Mouse (Mus musculus) kidney, embryonic 15.5 days (tissue): ENCODE measurements around the gene Aamdc. TPM values are rescaled to one million over a fixed set of nuclear protein-coding genes. Genes with fewer than 3 reads are reported as not detected.
A peak's percentile ranks its signal among the peaks of the same experiment; 100 is the strongest.

Experiments used
- ATAC-seq: fragments of 200-750 bp; cut with Nextera tagmentation; replicated peaks from 2 replicates; pipeline ENCODE4 v1.8.0; 2017; ENCODE audit warnings: moderate TSS enrichment; ENCODE audit not compliant: low FRiP score
- H3K27ac ChIP-seq: fragments of 300-500 bp; sonication (generic); 2 replicates; pipeline ENCODE4 v1.5.1; 2015; ENCODE audit warnings: mild to moderate bottlenecking, inconsistent platforms
- H3K27me3 ChIP-seq: fragments of 300-500 bp; sonication (generic); 2 replicates; pipeline ENCODE4 v1.6.1; 2015; ENCODE audit warnings: inconsistent platforms
- H3K36me3 ChIP-seq: fragments of 300-500 bp; sonication (generic); 2 replicates; pipeline ENCODE4 v1.6.1; 2015; ENCODE audit warnings: inconsistent platforms
- H3K4me1 ChIP-seq: fragments of 300-500 bp; sonication (generic); 2 replicates; pipeline ENCODE4 v1.6.1; 2015; ENCODE audit warnings: inconsistent platforms
- H3K4me2 ChIP-seq: fragments of 300-500 bp; sonication (generic); 2 replicates; pipeline ENCODE4 v1.6.1; 2015; ENCODE audit warnings: moderate library complexity, mild to moderate bottlenecking, inconsistent platforms
- H3K4me3 ChIP-seq: fragments of 300-500 bp; sonication (generic); replicated peaks from 2 replicates; pipeline ENCODE4 v1.5.1; 2015; ENCODE audit warnings: mild to moderate bottlenecking, inconsistent platforms
- H3K9ac ChIP-seq: fragments of 300-500 bp; sonication (generic); 2 replicates; pipeline ENCODE4 v1.6.1; 2015; ENCODE audit warnings: mild to moderate bottlenecking, inconsistent platforms
- H3K9me3 ChIP-seq: fragments of 300-500 bp; sonication (generic); replicated peaks from 2 replicates; pipeline ENCODE4 v1.6.1; 2016; ENCODE audit warnings: inconsistent platforms
- WGBS: fragments of 180-500 bp; shearing (Covaris S2); methylation state at CpG from one replicate; pipeline ENCODE4 v1.1.7; 2015; ENCODE audit warnings: mixed read lengths; 5-methylcytosine and 5-hydroxymethylcytosine counted together
- polyA plus RNA-seq: library from polyadenylated mRNA; unstranded; fragments of >200 nt; fragmentation: Nextera tagmentation; extraction: Ambion mirVana; gene quantifications from 2 replicates; pipeline ENCODE4 v1.2.1, GENCODE M21; 2015

Gene Aamdc
- polyA plus RNA-seq, result 45.9 and 51.7 TPM in 2 replicates

DNA sequence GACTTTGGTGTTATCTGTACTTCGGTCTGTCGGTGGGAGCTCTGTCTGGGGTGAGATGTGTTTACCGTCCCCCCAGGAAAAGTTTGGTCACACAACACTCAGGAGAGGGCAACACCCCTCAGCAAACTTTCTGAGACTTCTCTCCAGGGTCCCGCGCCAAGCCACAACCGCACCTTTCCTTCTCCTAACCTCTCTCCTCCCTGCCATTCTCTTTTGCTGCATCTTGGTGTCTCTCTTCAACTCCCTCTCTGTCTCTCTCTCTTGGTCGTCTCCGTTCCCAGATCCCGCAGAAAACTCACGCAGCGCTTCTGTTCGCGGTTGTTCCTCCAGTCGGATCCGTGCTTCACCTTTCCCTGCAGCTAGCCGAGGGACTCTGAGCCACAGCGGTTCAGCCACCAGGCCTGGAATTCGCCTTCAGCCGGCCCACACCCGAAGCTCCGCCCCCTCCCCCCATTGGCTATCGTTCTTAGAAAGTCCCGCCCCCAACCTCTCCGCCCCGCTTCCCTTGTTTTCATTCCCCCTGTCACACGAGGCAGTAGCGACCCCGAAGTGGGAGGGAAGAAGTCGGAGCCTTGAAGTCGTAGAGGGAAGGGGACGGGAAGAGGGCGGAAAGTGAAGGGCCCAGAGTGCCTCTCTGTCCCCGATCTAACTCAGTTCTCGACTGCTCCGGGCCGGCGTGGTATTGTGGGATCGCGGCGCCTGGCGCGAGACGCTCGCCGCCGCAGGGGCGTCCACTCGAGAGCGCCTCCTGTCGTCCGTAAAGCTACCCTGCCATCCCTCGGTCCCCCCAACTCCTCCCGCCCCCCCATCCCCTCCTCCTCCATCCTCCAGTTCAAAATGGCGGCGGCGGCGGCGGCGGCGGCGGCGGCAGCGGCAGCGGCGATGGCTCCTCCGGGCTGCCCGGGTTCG lies at the start of gene Aamdc, which contains the start of gene Rsf1:
Gene Aamdc (minus strand): TSS at position 431 of the 909 bp plus-strand sequence.
Gene Rsf1 (plus strand): TSS at position 823 of the 909 bp plus-strand sequence.
- Histone ChIP-seq H3K4me2 (peak within 1 kb of the TSS; percentile 77), H3K27ac (peak within 1 kb of the TSS; percentile 99), H3K9ac (peak within 1 kb of the TSS; percentile 100), H3K9me3 (no peaks in the 10 kb centered on the region), H3K36me3 (0 out of 2 replicates have a peak, but pooled peaks cover 4% of the 10 kb centered on the region), H3K4me3 (peak within 1 kb of the TSS; percentile 91), H3K4me1 (peaks cover 16% of the 10 kb centered on the region), H3K27me3 (no peaks in the 10 kb centered on the region)
- WGBS, result under 1% methylated on average over 67 of the region's 68 CpGs
- peak; percentile 97 for ATAC-seq

DNA sequence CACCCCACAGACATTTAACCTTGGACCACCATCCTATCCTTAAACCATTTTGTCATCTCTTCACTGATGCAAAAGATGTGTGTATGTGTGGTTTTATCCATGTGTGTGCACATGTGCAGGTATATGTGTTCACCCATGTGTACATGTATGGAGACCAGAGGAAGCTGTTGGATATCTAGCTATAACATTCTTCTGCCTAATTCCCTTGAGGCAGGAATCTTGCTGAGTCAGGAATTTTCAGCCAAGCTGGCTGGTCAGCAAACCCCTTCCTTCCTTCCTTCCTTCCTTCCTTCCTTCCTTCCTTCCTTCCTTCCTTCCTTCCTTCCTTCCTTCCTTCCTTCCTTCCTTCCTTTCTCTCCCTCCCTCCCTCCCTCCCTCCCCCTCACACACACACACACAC lies 44.1 kb upstream of the Aamdc start:
- Histone ChIP-seq H3K27me3 (no peaks in the 10 kb centered on the region), H3K9me3 (no peaks in the 10 kb centered on the region), H3K4me3 (no peak overlapping the region), H3K4me2 (no peak overlapping the region), H3K27ac (no peak overlapping the region), H3K4me1 (0 out of 2 replicates have a peak, but pooled peaks cover 3% of the 10 kb centered on the region), H3K36me3 (peaks cover 7% of the 10 kb centered on the region; the same call in 1 of the 2 replicates), H3K9ac (no peak overlapping the region)
- ATAC-seq, result no peak

DNA sequence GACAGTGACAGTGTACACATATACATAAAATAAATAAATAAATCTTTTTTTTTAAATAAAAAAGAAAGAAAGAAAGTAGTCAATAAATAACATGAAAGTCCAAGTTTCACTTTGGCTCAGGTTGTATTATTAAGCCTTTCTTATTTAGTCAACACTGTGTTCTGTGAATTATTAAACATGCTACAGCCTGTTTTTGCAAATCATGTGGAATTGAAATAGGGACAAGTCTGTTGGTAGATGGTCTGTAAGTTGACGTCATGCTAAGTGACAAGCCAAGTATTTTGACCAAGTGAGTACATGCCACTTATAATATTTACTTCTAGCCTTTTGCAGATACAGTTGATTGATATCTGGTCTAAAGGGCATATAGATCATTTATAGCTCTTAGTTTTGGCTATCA lies 43.4 kb upstream of the Aamdc start:
- peaks cover 14% of the 10 kb centered on the region for H3K36me3 ChIP-seq
- H3K9ac ChIP-seq, result no peak overlapping the region
- H3K9me3 ChIP-seq, result no peaks in the 10 kb centered on the region
- H3K27me3 ChIP-seq, result no peaks in the 10 kb centered on the region
- H3K27ac ChIP-seq, result no peak overlapping the region
- 0 out of 2 replicates have a peak, but pooled peaks cover 3% of the 10 kb centered on the region for H3K4me1 ChIP-seq
- H3K4me3 ChIP-seq, result no peak overlapping the region
- no peak overlapping the region for H3K4me2 ChIP-seq
- ATAC-seq, result no peak
- WGBS, result 81% methylated on average over 1 of the region's 1 CpGs

DNA sequence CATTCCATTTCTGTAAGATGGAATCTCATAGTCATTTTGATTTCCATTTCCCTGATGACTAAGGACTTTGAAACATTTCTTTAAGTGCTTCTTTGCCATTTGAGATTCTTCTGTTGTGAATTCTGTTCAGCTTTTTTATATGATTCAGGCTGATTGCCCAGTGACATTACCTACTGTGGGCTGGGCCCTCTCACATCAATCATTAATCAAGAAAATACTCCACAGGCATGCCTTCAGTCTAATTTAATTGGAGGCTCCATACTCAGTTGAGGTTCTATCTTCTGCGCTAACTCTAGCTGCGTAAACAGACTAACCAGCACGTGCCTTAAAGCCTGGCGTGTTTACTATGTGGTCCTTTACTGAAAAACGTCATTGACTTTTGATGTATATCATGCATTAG lies 42.0 kb upstream of the Aamdc start:
- Histone ChIP-seq H3K27me3 (no peaks in the 10 kb centered on the region), H3K9ac (no peak overlapping the region), H3K9me3 (no peaks in the 10 kb centered on the region), H3K27ac (no peak overlapping the region), H3K4me2 (no peak overlapping the region), H3K4me3 (no peak overlapping the region), H3K4me1 (0 out of 2 replicates have a peak, but pooled peaks cover 4% of the 10 kb centered on the region), H3K36me3 (peaks cover 17% of the 10 kb centered on the region)
- ATAC-seq, result no peak
- WGBS, result 92% methylated on average over 5 of the region's 5 CpGs

DNA sequence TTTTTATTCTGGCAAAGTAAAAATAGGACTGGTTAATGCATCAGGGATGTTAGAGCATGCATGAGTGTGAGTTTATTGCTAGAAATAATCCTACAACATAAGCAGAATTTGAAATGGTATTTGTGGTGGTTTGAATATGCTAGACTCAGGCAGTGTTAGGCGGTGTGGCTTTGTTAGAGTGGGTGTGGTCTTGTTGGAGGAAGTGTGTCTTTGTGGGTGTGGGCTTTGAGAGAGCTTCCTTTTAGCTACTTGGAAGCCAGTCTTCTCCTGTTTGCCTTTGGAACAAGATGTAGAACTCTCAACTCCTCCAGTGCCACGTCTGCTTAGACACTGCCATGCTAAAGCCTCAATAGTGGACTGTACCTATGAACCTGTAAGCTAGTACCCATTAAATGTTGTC lies 19.3 kb upstream of the Aamdc start:
- no peaks in the 10 kb centered on the region; the same call in 1 of the 2 replicates for H3K36me3 ChIP-seq
- WGBS, result 88% methylated on average over 2 of the region's 2 CpGs
- ATAC-seq, result no peak
- H3K4me3 ChIP-seq, result no peak overlapping the region
- no peaks in the 10 kb centered on the region for H3K4me1 ChIP-seq
- H3K9ac ChIP-seq, result no peak overlapping the region
- H3K4me2 ChIP-seq, result no peak overlapping the region
- no peaks in the 10 kb centered on the region for H3K27me3 ChIP-seq
- no peaks in the 10 kb centered on the region for H3K9me3 ChIP-seq
- H3K27ac ChIP-seq, result no peak overlapping the region

DNA sequence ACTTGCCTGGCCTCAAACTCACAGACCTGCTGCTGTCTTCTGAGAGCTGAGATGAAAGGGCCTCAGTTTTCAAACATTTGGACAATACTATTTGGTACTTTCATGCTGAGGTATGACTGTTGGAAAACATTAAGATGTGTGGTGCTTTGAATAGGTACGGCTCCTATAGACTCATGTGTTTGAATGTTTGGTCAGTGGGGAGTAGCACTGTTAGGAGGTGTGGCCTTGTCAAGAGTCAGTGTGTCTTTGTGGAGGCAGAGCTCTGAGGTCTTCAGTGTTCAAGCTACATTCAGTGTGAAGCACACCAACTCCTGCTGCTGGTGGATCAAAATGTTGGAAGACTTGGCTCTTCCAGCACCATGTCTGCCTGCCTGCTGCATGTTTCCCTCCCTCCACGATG lies 14.2 kb upstream of the Aamdc start:
- Histone ChIP-seq H3K9ac (no peak overlapping the region), H3K36me3 (no peaks in the 10 kb centered on the region; the same call in 1 of the 2 replicates), H3K4me3 (no peak overlapping the region), H3K27ac (no peak overlapping the region), H3K27me3 (no peaks in the 10 kb centered on the region), H3K4me1 (peaks cover 30% of the 10 kb centered on the region), H3K9me3 (no peaks in the 10 kb centered on the region), H3K4me2 (no peak overlapping the region)
- no peak for ATAC-seq
- 88% methylated on average over 2 of the region's 2 CpGs for WGBS

DNA sequence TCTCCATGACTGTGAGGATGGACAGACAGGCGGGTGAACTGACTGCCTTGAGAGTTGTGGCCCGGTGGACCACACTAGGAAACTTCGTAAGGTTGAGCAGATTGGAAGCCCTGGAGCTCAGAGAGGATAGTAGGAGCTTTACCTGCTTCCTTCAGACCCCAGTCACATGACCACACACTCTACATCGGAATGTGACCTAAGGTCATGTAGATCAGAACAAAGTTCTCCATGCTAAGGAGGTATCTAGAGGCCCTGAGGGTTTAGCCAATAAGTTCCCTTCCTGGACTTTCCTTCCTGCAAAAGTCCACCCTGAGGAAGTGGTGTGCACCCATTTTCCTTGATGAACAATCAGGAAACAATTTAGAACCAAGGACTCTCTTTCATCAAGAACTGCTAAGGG lies 13.1 kb upstream of the Aamdc start:
- Histone ChIP-seq H3K27me3 (no peaks in the 10 kb centered on the region), H3K4me2 (no peak overlapping the region), H3K4me1 (peaks cover 30% of the 10 kb centered on the region), H3K4me3 (no peak overlapping the region), H3K36me3 (no peaks in the 10 kb centered on the region; the same call in 1 of the 2 replicates), H3K9ac (no peak overlapping the region), H3K27ac (no peak overlapping the region), H3K9me3 (no peaks in the 10 kb centered on the region)
- ATAC-seq, result no peak
- WGBS, result 96% methylated on average over 4 of the region's 4 CpGs

DNA sequence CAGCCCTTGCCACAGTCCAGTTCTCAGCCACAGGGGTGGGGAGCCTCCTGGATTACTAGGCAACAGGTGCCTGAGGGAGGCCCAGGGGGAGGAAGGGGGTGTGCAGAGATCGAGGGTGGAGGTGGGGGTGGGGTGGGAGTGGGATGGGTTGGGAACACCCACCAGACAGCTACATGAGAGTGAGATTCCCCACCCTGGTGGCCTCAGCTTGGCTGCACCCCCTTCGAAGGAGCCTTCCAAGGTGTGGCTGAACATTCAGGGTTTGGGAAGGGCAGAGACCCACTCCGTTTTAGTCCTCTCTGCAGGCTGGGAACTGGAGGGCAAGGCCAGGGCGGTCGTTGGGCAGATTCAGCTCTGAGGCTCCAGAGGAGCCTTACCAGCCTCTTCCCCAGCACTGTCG lies 12.0 kb upstream of the Aamdc start:
- Histone ChIP-seq H3K4me2 (no peak overlapping the region), H3K27ac (no peak overlapping the region), H3K36me3 (no peaks in the 10 kb centered on the region; the same call in 1 of the 2 replicates), H3K4me1 (peaks cover 30% of the 10 kb centered on the region), H3K4me3 (no peak overlapping the region), H3K27me3 (no peaks in the 10 kb centered on the region), H3K9ac (no peak overlapping the region), H3K9me3 (no peaks in the 10 kb centered on the region)
- 69% methylated on average over 6 of the region's 6 CpGs for WGBS
- 0 out of 2 replicates have a peak, but pooled peaks have one; percentile 17 for ATAC-seq

DNA sequence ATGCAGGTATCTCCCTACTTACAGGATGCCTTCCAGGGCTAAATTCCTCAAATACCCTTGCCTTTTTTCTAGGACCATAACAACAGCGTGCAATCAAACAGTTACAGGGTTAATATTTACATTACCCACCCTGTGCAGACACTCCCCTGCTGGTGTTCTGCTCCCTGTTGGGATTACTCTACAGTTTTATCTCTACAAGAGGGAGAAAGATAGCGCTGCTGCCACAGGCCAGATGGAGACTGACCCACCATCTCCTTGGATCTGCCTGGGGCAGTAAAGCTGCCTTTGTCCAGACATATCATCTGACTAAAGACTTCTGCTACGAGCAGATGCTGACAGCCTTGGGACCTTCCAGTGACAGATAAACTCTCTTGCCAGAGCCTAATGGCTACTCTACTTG lies 11.2 kb upstream of the Aamdc start:
- H3K27ac ChIP-seq, result no peak overlapping the region
- no peak overlapping the region for H3K4me3 ChIP-seq
- H3K4me1 ChIP-seq, result peaks cover 30% of the 10 kb centered on the region
- no peaks in the 10 kb centered on the region; the same call in 1 of the 2 replicates for H3K36me3 ChIP-seq
- no peak overlapping the region for H3K9ac ChIP-seq
- no peak overlapping the region for H3K4me2 ChIP-seq
- ATAC-seq, result 0 out of 2 replicates have a peak, but pooled peaks have one; percentile 49
- H3K9me3 ChIP-seq, result no peaks in the 10 kb centered on the region
- no peaks in the 10 kb centered on the region for H3K27me3 ChIP-seq
- 24% methylated on average over 3 of the region's 3 CpGs for whole genome bisulfite sequencing

DNA sequence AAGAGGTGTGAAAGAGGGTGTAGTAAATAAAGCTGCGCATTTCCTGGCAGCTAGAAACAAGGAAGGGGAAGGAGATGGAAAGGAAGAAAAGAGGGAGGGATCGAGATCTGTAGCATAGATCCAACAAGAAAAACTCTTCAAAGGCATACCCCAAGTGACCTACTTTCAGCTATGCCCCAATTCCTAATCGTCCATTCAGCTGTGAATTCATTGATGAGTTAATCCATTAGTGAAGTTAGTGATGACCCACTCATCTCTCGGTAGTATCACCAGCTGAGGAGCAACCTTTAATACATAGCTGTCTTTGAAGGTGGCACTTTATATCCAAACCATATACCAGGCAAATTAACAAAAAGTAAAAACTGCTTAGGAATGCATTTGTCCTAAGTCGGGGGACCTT lies 9.2 kb upstream of the Aamdc start:
- no peak overlapping the region for H3K4me3 ChIP-seq
- no peak overlapping the region for H3K27ac ChIP-seq
- no peak for ATAC-seq
- H3K9me3 ChIP-seq, result no peaks in the 10 kb centered on the region
- no peak overlapping the region for H3K4me2 ChIP-seq
- no peak overlapping the region for H3K9ac ChIP-seq
- peaks cover 30% of the 10 kb centered on the region for H3K4me1 ChIP-seq
- WGBS, result 76% methylated on average over 5 of the region's 5 CpGs
- no peaks in the 10 kb centered on the region; the same call in 1 of the 2 replicates for H3K36me3 ChIP-seq
- no peaks in the 10 kb centered on the region for H3K27me3 ChIP-seq

DNA sequence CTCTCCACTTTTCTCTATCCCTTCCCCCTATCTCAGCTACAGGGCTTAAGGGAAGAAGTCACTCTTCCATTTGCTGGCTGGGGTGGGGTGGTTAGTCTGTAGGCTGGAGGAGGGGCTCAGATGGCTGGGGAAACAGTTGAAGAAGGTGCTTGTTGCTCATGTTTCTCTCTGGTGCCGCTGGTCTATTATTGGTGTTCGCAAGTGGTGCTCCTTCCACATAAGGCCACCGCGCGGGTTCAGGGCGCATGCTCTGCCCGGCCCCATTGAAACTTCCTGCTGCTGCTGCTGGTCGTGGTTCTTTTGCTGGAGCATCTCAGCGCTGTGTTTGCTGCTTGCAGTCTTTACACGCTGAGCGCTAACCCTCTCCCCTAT lies 1.5 kb upstream of the Aamdc start:
- Histone ChIP-seq H3K4me3 (peak overlapping the region; percentile 91), H3K27me3 (no peaks in the 10 kb centered on the region), H3K4me2 (peak overlapping the region; percentile 77), H3K36me3 (no peaks in the 10 kb centered on the region), H3K4me1 (peaks cover 16% of the 10 kb centered on the region), H3K27ac (peak overlapping the region; percentile 99), H3K9ac (peak overlapping the region; percentile 100), H3K9me3 (no peaks in the 10 kb centered on the region)
- under 1% methylated on average over 11 of the region's 11 CpGs for WGBS
- peak; percentile 61 for ATAC-seq
